Mouse (Mus musculus) brain, embryonic 18.5 days (tissue): ENCODE results near the gene Rplp1.

Experiments
- DNase-seq: peaks from one replicate; pipeline ENCODE4 v3.0.0-alpha.2; 2012; ENCODE audit warnings: low read depth, low spot score

The Rplp1 gene

DNA sequence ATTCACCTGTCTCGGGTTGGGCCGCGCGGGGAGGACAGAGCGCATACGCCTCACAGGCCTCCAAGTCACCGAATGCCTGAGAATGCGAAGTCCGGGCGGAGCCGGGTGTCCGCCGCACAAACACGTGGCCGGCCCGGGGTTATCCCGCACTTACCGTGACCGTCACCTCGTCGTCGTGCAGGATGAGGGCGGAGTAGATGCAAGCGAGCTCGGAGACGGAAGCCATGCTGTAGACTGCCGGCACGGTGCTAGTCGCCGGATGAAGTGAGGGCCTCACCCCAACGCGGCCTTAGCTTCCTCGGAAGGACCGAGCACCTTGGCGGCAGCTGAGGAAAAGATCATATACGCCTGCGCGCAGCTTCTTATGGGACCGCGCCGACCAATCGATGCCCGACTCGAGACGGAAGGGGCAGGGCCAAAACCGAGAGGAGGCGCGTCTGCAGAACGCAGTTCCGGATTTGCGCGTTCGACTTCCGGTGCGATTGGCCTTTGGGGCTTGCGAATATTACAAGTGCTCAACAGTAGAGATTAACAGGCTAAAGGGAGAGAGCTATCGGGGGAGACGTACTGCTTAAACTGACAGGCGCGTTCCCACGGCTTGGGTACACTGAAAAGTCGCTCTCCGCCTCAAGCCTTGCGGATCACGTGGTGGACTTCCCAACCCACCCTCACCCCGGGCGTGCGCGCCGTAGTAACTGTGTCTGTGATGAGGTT, at the start of gene Rplp1:
Rplp1 (minus strand) TSS at position 340 of the 714 bp plus-strand sequence.
- DNase-seq, result peak; percentile 94

DNA sequence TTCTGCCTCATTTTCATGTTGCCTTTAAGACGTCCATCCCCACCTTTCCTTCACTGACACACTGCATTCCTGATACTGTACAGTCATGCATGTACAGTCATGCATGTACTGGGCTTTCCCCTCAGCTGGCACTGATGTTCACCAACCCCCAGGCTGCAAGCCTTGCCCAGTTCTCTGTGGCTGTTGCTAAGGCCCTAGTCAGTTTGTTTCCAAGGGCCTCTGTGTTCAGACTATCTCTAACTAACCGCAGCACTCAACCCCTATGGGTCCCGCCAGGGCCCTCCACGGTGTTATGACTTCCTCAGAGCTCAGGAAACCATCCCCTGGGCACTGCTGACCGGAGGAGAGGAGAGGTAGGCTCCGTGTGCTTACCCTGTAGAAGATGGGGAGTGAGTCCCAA, 49.0 kb upstream of the Rplp1 start:
- no peak for DNase-seq

DNA sequence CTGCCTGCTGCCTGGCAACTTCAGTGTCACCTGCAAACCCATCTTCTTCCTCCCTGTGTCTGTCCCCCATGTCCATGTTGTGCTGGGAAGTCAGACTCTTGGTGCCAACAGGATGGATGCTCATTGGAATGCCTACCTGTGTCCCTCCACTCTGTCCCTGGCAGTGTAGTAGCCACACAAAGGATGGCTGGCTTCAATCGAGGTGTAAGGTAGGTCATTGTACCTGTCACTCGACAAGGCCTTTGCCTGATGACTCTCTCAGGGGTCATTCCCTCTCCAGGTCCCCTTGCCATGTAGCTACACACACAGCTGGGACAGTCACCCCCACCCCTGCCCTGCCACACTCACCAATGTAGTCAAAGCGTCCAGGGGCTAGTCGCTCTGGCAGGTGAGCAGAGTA, 46.8 kb upstream of the Rplp1 start:
- DNase-seq, result no peak

DNA sequence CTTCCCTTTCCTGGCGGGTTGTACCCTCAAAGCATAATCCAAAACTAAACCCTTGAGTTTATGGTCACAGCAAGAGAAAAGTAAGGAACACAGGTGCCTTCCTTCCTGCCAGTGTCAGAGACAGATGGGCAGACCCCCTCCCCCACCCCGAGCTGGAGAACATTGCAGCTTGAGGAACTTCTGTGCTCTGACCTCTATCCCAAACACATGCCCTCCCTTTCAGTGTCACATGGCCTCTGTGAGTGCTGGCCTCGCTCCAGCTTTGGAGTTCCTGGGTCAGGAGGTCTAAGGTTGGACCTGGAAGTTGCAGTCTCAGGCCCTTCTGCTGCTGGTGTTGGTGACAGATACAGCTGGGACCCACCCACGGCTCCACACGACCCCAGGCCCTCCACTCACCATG, 46.4 kb upstream of the Rplp1 start:
- no peak for DNase-seq

DNA sequence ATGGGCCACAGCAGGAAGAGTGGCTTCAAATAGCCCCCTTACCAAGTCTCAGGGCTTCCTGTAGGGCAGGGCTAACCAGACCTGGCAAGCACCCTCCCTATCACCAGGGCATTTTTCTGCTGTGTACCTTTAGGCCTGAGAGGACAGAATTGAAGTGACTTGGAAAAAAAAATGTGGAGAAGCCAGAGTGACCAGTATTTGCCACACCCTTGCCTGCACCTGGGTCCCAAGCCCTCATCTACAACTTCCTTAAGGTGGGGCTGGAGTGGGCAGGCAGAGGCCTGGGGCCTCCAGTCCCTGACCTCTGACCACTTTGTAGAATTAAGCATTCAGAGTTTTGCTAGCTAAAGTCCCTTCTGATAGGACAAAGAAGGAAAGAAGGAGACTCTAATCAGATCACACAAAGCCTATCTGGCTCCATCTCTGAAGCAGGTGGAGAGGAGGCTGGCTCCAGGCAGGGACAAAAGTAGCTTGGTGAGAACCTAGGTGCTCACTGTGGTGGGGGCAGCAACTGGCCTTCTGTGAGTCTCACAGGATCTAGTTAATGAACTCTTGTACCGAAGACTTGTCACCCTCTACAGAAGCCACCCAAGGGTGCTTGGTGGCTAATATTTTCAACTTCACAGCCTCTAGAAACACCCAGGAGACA, 45.7 kb upstream of the Rplp1 start:
- DNase-seq, result no peak

DNA sequence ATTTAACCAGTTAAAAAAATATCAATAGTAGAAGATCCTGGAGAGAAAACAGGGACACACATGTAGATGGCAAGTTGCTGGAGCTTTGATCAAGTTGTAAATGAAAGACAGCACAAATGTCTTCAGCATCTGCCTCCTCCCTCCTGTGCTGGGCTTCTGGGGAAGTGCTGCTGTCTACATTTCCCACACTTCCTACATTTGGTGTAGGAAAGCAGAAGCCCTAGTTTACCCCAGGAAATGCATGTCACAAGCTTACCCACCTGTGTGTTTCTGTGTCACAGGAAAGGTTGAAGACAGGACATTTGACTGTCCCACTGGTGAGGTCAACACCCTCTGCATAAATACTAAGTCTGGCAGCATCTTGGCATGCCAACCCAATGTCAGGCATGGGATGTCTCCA, 40.4 kb upstream of the Rplp1 start:
- no peak for DNase-seq

DNA sequence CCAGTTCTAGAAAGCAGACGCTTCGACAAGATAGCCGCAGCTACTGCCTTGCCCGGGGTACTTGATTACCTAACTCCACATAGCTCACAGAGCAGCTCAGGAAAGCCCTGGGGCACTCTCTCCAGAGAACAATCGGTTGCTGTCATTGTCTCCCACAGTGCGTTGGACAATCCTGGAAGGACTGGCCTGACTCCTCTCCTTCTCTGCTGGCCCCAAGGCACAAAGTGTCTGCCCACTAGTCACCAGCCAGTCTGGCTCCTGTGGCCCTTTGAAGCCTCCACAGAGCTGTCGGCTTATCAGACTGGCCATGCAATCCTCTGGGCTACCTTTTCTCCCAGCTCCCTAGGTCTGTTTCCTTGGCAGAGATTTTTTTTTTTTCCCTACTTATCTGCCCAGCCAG, 37.9 kb upstream of the Rplp1 start:
- DNase-seq, result no peak

DNA sequence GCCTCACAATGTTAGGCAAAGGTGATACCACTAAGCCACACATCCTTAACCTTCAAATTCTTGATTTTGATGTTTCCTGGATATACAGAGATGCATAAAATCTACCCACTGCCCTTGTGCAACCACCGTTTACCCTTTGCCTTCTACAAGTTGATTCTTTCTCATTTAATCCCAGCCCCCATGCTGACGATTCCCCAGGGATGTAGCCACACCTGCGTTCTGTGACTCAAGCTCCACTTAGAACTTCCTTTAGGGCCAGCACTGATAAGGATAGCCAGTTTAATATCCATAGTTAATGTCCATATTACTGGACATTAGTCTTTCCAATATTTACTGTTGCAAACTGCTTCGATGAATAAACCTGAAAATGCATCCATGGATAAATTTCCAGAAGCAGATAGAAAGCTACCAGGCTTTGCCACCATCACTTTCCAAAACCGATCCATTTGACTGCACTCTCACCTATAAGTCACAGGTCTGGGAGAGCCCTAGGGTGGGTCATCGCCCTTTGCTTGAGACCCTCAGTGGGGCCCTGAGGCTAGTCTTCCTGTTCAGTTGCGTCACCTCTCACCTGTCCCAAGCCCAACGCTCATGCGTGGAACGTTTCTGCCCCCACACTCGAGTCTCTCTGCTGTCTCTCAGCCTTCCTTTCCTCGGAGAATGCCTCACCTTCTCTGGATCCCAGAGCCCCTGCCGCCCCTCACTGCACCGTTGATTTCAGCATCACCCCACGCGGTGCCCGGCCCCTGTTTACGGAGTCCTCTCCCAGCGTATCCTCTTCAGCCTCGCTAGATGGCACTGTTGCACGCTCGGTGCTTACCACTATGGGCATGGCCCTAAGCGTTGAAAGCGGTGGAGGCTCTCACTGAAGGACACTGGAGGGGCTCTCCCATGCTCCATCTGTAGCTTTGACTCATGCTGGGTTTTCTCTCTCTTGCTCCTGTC, 33.3 kb upstream of the Rplp1 start:
- DNase-seq, result peak; percentile 69

DNA sequence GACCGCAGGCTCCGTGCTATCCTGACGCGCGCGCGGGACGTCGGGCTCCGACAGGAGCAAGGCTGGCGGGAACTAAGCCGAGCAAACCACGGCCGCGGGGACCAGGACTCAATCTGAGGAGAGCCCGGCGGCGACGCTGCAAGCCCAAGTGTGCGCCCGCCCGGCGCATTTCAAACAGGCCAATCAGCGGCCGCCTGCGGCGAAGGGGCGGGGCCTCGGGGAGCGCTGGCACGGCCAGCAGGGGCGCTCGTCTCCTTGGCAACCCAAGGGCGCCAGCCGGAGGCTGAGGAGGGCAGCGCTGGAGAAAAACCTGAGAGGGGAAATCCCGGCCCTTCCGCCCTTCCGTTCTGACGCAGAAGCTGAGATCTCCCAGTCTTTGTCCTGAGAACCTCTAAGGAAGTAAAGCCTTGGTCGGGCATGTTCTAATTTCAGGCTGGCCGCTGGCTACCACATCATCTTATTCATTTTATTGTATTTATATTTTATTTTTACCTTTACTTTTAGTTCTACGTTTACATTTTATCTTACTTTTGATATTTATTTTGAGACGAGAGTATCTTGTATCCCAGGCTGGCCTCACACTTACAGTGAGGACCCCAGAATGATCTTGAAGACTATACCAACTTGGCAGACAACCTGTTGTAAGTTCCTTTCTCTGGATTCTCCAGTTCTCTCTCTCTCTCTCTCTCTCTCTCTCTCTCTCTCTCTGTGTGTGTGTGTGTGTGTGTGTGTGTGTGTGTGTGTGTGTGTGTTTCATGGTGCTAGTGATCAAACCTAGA, 32.5 kb upstream of the Rplp1 start, which contains the start of gene Kif23:
Kif23 (minus strand) TSS at position 152 of the 779 bp plus-strand sequence.
- peak; percentile 82 for DNase-seq

DNA sequence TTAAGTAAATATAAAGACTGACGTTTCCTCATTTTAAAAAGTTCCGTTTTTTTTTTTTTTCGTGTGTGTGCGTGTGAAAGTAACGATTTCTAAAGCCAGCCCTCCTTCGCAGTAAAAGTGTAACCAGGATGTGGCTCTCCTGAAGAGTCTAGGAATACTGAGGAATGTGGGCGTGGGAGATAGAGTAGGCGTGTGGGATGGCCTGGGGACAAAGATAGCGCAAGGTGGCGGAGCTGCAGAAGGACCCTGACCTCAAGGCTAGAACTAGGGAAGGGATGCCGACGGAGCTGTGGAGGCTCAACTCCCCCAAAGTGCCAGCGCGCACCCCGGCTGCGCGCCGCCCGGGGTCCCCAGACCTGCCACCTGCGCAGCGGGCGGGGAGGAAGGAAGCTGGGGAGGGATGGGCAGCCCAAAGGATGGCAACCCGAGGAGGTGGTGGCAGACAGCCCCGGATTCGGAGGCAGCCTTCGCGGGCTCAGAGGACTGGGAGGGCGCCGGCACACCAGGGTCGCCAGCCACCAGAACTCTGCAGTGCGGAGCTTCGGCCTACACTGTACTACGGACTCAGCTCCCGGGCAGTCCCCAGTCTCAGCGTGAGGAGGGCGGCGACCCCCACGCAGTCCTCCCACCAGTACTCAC, 31.8 kb upstream of the Rplp1 start:
- no peak for DNase-seq

DNA sequence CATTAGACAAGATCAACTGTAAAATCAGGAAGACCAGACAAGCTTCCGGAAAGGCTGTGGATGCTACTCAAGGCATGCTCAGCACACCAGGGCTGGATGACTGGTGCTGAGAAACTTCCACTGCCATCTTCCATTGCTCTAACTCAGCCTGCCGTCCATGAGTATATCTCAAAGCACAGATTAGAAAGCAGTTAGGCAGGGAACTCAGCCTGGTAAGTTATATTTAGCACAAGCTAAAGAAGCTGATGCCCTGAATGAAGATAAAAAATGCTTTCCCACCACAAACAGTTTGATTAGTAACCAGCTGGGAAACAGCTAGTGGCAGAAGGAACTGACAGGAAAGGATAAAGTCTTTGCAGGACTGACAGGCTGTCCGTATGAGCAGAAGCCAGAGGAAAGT, 26.7 kb upstream of the Rplp1 start:
- no peak for DNase-seq

DNA sequence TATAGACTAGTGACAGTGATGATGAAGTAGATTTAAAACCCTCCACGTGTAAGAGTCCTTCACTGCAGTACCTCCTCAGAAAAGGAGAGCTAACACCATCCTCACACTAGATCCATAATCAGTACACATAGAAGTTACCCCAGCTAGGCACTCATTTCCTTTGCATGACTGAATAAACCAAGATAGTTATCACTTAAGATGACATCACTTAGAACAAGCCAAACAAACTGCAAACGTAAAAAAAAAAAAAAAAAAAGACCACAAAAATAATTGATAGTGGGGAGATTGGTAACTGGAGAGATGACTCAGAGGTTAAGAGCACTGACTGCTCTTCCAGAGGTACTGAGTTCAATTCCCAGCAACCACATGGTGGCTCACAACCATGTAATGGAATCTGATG, 19.0 kb upstream of the Rplp1 start:
- DNase-seq, result no peak

DNA sequence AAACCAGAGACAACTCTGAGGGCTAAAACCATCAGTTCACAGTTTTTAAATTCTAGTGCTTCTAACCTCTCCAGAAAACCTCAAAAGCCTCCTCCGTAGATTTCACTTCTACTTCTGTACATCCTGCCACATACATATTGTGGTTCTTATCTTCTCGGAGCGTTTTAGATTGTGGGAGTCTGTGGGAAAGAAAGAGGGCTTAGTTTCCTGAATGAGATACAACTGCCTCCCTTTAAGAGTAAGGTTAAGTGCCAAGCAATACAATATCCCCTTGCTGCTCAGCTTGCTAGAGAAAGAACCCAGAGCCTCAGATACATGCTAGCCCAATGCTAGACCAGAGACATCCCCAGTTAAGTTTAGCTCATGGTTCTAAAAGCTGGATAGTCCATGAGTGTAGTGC, 17.7 kb upstream of the Rplp1 start:
- no peak for DNase-seq

DNA sequence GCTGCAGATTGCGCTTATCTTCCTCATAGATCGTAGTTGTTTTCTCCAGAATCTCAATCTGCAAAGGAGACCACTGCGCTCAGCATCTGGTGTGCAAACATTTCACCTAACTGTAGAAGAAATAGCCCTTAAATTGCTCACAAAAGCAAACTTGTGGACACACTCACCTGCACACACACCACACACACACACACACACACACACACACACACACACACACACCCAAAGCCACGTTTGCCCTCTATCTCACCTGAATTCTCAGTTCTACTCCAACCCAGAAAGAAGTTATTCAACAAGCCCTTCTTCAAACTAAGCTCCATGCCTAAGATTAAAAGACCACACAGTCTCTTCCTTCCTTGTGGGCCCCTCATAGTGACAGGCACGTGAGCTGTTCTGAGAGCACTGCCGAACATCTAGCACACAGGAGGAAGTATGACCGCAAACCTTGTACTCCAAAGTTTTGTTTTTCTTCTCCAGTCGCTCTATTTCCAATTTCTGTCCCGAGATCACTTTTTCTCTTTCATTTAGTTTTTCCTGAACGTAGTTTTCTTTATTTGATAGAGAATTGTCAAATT, 10.8 kb upstream of the Rplp1 start:
- DNase-seq, result no peak

DNA sequence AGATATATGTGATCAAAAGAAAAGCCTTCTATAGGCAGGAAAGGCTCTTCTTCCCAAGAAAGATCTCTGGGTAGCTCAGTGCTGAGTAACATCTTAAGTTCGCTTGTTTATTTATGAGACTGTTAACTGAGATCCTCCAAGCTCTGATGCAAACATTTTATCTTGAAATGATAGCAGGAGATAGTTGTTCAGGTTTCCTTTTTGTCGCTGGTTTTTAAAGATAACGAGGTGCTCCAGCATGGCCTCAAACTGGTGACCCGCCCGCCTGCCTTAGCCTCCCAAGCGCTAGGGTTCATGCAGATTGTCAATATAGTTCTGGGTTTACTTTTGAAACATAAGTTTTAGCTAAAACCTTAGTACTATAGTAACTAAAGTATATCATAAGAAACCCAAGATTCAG, 6.0 kb upstream of the Rplp1 start:
- no peak for DNase-seq

DNA sequence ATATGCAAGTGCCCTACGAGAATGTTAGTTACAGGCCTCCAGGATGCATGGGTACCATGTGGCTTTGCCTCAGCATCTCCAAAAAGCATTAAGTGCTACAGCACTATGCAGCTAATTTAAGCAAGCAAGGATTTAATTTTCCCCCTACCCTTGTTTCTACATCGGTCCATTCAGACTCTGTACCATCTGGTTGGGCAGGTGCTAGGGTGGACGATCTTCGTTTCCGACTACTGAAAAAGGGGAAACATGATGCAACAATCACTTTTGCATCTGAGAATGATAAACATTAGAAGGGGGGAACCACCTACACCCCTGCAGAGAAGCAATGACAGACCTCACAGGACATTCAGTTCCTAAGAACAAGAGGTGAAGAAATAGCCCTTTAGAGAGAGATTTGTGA, 5.1 kb upstream of the Rplp1 start:
- DNase-seq, result no peak

DNA sequence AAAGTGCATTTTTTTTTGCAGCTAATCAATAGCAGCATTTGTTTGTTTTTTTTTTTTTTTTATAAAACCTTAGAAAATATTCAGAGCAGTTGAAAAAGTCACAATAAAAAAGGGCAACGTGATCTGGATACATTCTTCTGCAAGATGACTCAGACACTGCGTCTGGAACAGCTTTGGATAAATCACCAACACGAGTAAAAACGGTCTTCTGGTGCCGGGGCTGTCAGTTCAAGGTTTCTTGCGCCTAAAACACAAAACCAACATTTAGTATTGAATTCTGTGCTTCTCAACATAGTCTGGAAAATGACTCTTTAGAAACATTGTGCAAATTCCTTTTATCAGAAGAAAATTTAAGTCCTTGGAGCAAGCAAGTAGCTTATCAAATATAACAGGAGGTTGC, 3.1 kb upstream of the Rplp1 start:
- DNase-seq, result no peak

DNA sequence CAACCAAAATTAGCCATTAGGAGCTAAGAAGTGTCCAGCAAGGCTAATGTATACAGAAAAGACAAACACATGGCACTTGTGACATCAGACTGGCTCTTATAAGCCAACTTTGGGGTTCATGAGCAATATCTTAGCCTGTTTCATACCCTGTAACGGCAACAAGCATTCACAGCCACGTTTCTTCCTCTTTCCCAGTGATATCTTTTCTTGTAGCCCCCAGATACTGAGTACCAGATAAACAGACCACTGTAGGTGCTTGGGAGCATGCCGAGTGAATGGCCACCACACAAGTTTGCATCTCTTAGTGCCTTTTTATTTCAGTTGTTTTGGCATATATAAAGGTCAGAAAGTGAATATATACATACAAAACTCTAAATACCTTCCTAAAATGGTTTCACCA, 2.6 kb upstream of the Rplp1 start:
- DNase-seq, result no peak

DNA sequence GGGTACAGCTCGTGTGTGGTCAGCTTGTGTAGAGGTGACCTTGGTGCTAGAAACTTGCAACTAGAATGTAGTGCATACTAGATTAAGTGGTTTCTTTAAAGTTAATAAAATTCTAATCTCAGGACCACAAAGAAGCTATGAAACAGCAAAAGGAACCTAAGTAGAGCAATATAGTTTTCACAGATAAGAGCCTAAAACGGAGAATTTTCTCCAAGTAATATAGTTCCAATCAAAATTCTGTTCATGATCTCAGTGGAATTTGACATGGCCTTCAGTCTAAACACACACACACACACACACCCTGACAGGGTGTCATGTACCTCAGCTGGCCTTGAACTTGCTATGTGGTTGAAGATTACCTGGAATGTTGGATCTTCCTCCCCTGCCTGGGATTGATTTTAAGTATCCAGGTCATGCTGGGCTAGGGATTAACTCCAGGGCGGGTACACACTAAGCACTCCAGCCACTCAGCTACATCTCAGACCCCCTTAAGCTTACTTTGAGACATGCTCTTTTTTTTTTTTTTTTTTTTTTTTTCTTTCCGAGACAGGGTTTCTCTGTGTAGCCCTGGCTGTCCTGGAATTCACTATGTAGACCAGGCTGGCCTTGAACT, 1.2 kb upstream of the Rplp1 start:
- no peak for DNase-seq

DNA sequence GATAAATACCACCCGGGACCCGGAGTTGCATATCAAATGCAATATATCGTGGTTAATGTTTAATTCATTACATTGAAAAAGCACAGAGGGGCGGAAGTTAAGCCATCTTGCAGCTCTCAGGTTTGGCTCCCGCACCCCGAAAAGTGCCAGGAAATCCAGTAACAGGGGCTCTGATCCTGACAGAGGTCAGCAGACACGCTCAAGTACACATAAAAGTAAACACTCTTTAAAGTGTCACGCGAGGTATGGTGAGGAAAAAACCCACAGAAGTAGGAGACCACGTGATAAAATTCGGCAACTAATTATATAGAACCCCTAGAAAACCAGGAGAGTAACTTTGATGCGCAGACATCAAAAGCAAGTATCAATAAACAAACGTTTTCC, 567 bp upstream of the Rplp1 start:
- DNase-seq, result no peak
